Mouse (Mus musculus) liver, postnatal 0 days (tissue): Measurements from ENCODE around the gene Slc25a22.

Source experiments
- CTCF ChIP-seq: sonication (generic); IDR thresholded peaks from 2 replicates; pipeline ENCODE4 v1.5.1; 2016; ENCODE audit warnings: antibody characterized with exemption, low read depth
- EP300 ChIP-seq: IDR thresholded peaks from 2 replicates; pipeline ENCODE4 v1.6.1; 2016; ENCODE audit warnings: antibody characterized with exemption, low read depth, mild to moderate bottlenecking

DNA sequence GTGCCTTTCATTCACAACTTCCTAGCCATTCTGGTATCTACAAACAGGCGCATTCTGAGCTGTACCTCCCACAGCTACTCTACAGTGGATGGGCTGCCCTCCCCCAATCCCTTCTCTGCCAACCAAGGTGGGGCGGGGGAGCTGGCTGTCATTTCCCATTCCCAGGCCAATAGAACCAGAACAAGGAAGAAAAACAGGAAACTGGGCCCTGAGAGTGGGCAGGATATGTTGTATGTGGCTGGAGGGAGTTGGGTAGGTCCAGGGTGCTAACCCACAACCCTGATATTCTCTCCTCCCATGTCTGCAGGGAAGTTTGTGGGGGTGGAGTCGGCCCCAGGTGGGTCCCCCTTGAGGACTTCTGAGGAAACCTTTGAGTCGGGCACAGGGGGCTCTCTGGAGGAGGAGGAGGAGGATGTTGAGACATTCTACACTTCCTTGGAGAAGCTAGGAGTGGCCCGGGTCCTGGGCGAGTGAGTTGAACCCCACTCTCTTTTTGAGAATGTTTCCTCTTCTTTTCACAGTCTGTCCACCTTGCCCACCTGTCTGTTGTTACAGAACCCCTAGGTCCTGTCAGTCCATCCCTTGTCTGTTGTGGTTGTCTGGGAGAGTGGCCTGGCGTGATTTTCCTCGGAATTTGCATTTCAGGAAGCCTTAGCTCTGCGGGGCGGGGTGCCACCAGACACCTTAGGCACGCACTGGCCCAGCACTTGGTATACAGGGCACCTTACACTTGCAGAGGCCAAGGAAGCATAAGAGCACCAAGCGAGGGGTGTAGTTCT is 26.3 kb upstream of the Slc25a22 start:
- TF ChIP-seq EP300 (no peak), CTCF (no peak)
